ENCODE assay signal across 20 mouse cellular contexts in the genomic region with DNA sequence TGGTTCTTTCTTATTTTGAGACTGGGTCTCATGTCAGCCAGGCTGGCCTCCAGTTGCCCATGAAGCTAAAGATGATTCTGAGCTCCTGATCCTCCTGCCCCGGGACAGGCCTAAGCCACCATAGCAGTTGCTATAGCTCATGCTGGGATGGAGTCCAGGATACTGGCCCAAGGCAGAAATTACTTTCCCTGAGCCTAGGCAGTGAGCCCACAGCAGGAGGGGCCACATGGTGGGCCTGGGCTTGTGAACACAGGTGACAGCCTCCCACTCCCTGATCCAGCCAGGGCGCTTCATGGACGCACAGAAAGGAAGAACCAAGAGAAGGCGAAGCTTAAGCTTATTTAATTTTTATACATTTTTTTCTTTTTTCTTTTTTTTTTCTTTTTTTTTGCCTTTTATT. TPM values are rescaled to one million over a fixed set of nuclear protein-coding genes. Genes with fewer than 3 reads are reported as not detected.
DNase-seq lines count a peak whose midpoint lies in the region; ATAC-seq and TF ChIP-seq lines count a peak whose summit lies in the region.
"Had no signal": no experiment of that assay in that cellular context is flagged by ENCODE, and none has a peak within 500 bp of the region (broad histone marks: within the 10 kb centered on the region; RNA-seq: fewer than 3 reads in every experiment).

No protein-coding gene starts in this region.

- ATAC-seq in cerebellum, adult (ENCODE audit: insufficient number of reproducible peaks, low FRiP score, low TSS enrichment), result no peak
- no peak for ATAC-seq in forebrain, embryonic 15.5 days (replicated peaks)
- no peak for ATAC-seq in stomach, embryonic 15.5 days (ENCODE audit: insufficient read depth, low FRiP score, low read depth)
- ATAC-seq in stomach, postnatal 0 days (ENCODE audit: low FRiP score, low TSS enrichment), result no peak
- ATAC-seq: intestine, embryonic 15.5 days had no signal

- TF ChIP-seq CTCF in layer of hippocampus, adult 2 months (conservative IDR thresholded peaks at IDR 0.05), result no peak
- TF ChIP-seq CTCF in stomach, postnatal 0 days (IDR thresholded peaks at IDR 0.05; ENCODE audit: low read depth), result no peak

- no peaks in the 10 kb centered on the region for H3K27me3 ChIP-seq in forebrain, embryonic 15.5 days
- H3K27me3 ChIP-seq in forebrain, embryonic 10.5 days (ENCODE audit: poor library complexity, severe bottlenecking), result peaks cover 48% of the 10 kb centered on the region
- H3K27me3 ChIP-seq in stomach, embryonic 15.5 days (replicated peaks), result no peaks in the 10 kb centered on the region
- no peaks in the 10 kb centered on the region for H3K27me3 ChIP-seq in stomach, postnatal 0 days (ENCODE audit: control insufficient read depth, insufficient read depth, low read length)
- H3K27me3 ChIP-seq: intestine, embryonic 15.5 days; lung, embryonic 15.5 days; neural tube, embryonic 12.5 days had no signal

- TF ChIP-seq EP300 in stomach, postnatal 0 days (optimal IDR thresholded peaks at IDR 0.05), result no peak

- peak; percentile 54 to 72 for DNase-seq in cerebellum, postnatal 10 days
- DNase-seq in forebrain, embryonic 10.5 days (ENCODE audit: extremely low spot score, low spot score), result no peak
- no peak for DNase-seq in layer of hippocampus, adult 2 months (ENCODE audit: low spot score in 2 of 2)
- no peak for DNase-seq in layer of hippocampus, adult 9-10 months (ENCODE audit: low spot score)
- DNase-seq in stomach, postnatal 0 days (ENCODE audit: low spot score), result no peak
- DNase-seq: adrenal gland, adult 8-10 months; gastrocnemius, postnatal 14 days had no signal

- 0 out of 2 replicates have a peak overlapping the region, but pooled peaks have one; percentile 14 for H3K27ac ChIP-seq in forebrain, embryonic 15.5 days (replicated peaks)
- no peak overlapping the region for H3K27ac ChIP-seq in forebrain, embryonic 10.5 days
- H3K27ac ChIP-seq in layer of hippocampus, adult 2 months, result peak overlapping the region; percentile 14; the same call in 1 of the 2 replicates
- 0 out of 2 replicates have a peak overlapping the region, but pooled peaks have one; percentile 4 for H3K27ac ChIP-seq in stomach, embryonic 15.5 days
- H3K27ac ChIP-seq in stomach, postnatal 0 days (replicated peaks), result no peak overlapping the region
- H3K27ac ChIP-seq: intestine, embryonic 15.5 days; left cerebral cortex, adult 2 months; liver, embryonic 15.5 days; lung, embryonic 15.5 days; neural tube, embryonic 12.5 days had no signal

- H3K4me2 ChIP-seq in forebrain, embryonic 15.5 days (replicated peaks), result no peak overlapping the region
- no peak overlapping the region for H3K4me2 ChIP-seq in stomach, embryonic 15.5 days
- H3K4me2 ChIP-seq in stomach, postnatal 0 days (replicated peaks; ENCODE audit: low read depth), result no peak overlapping the region
- H3K4me2 ChIP-seq: forebrain, embryonic 12.5 days; heart, embryonic 11.5 days; intestine, embryonic 15.5 days; liver, embryonic 15.5 days; lung, embryonic 15.5 days; neural tube, embryonic 12.5 days had no signal

- peaks cover 33% of the 10 kb centered on the region for H3K4me1 ChIP-seq in forebrain, embryonic 15.5 days
- H3K4me1 ChIP-seq in forebrain, embryonic 10.5 days, result peaks cover 54% of the 10 kb centered on the region
- H3K4me1 ChIP-seq in stomach, embryonic 15.5 days, result peaks cover 16% of the 10 kb centered on the region
- peaks cover 3% of the 10 kb centered on the region; the same call in 1 of the 2 replicates for H3K4me1 ChIP-seq in stomach, postnatal 0 days (replicated peaks; ENCODE audit: control insufficient read depth, insufficient read depth)

- no peak overlapping the region for H3K4me3 ChIP-seq in forebrain, embryonic 15.5 days
- H3K4me3 ChIP-seq in forebrain, embryonic 10.5 days, result no peak overlapping the region
- no peak overlapping the region for H3K4me3 ChIP-seq in layer of hippocampus, adult 2 months
- H3K4me3 ChIP-seq in stomach, embryonic 15.5 days (replicated peaks), result no peak overlapping the region
- H3K4me3 ChIP-seq in stomach, postnatal 0 days (ENCODE audit: low read depth, low read length), result no peak overlapping the region
- H3K4me3 ChIP-seq: forebrain, embryonic 12.5 days; intestine, embryonic 15.5 days; left cerebral cortex, adult 2 months; liver, embryonic 15.5 days; lung, embryonic 15.5 days; neural tube, embryonic 12.5 days had no signal

- 78% methylated on average over 4 of the region's 4 CpGs for WGBS in forebrain, embryonic 15.5 days
- 85% methylated on average over 4 of the region's 4 CpGs for WGBS in forebrain, embryonic 10.5 days
- 89% methylated on average over 4 of the region's 4 CpGs for WGBS in stomach, embryonic 15.5 days
- 88% methylated on average over 4 of the region's 4 CpGs for WGBS in stomach, postnatal 0 days

- H3K36me3 ChIP-seq in forebrain, embryonic 15.5 days, result peaks cover 7% of the 10 kb centered on the region; the same call in 1 of the 2 replicates
- H3K36me3 ChIP-seq in forebrain, embryonic 10.5 days (replicated peaks), result peaks cover 13% of the 10 kb centered on the region
- H3K36me3 ChIP-seq in stomach, embryonic 15.5 days, result peaks cover 10% of the 10 kb centered on the region; the same call in 1 of the 2 replicates
- peaks cover 19% of the 10 kb centered on the region; the same call in 1 of the 2 replicates for H3K36me3 ChIP-seq in stomach, postnatal 0 days (ENCODE audit: control insufficient read depth, insufficient read depth, low read length)

- 0 out of 2 replicates have a peak overlapping the region, but pooled peaks have one; percentile 21 for H3K9ac ChIP-seq in forebrain, embryonic 15.5 days (replicated peaks)
- H3K9ac ChIP-seq in stomach, embryonic 15.5 days, result no peak overlapping the region
- no peak overlapping the region for H3K9ac ChIP-seq in stomach, postnatal 0 days (ENCODE audit: low read length)
- H3K9ac ChIP-seq: forebrain, embryonic 12.5 days; intestine, embryonic 15.5 days; liver, embryonic 15.5 days; lung, embryonic 15.5 days; neural tube, embryonic 12.5 days had no signal

- no peaks in the 10 kb centered on the region for H3K9me3 ChIP-seq in forebrain, embryonic 15.5 days
- H3K9me3 ChIP-seq in forebrain, embryonic 10.5 days, result no peaks in the 10 kb centered on the region
- H3K9me3 ChIP-seq in stomach, embryonic 15.5 days, result no peaks in the 10 kb centered on the region
- no peaks in the 10 kb centered on the region for H3K9me3 ChIP-seq in stomach, postnatal 0 days (ENCODE audit: control insufficient read depth, low read length)
- H3K9me3 ChIP-seq: forebrain, embryonic 12.5 days; intestine, embryonic 15.5 days; liver, embryonic 15.5 days; lung, embryonic 15.5 days; neural tube, embryonic 12.5 days had no signal

RNA-seq across cellular contexts. Expression of a gene that starts 3.0 kb away (rescaled TPM):
- polyA plus RNA-seq in forebrain, embryonic 15.5 days (2015; fragmentation: Nextera tagmentation; extraction: Ambion mirVana), result 1.2 and 1.8 TPM in 2 replicates
- 1.6 and 1.9 TPM in 2 replicates for polyA plus RNA-seq in forebrain, embryonic 10.5 days (2016; fragmentation: Nextera tagmentation; extraction: Ambion mirVana)
- total RNA-seq in layer of hippocampus, adult 2 months (2021), result 1 to 10 TPM; 1.9 to 2.1 TPM
- polyA plus RNA-seq in stomach, embryonic 15.5 days (2015; fragmentation: Nextera tagmentation; extraction: Ambion mirVana), result 59.5 and 77.5 TPM in 2 replicates
- 205 and 239 TPM in 2 replicates for polyA plus RNA-seq in stomach, postnatal 0 days (2015; fragmentation: Nextera tagmentation; extraction: Ambion mirVana)

RNA-seq across cellular contexts. Expression of a gene that starts 7.1 kb away (rescaled TPM):
- 2.9 and 3.1 TPM in 2 replicates for polyA plus RNA-seq in forebrain, embryonic 15.5 days (2015; fragmentation: Nextera tagmentation; extraction: Ambion mirVana)
- polyA plus RNA-seq in forebrain, embryonic 10.5 days (2016; fragmentation: Nextera tagmentation; extraction: Ambion mirVana), result 0.78 and 1.4 TPM in 2 replicates
- total RNA-seq in layer of hippocampus, adult 2 months (2021), result 1 to 10 TPM; 5.5 to 8.1 TPM
- 0.41 and 1.4 TPM in 2 replicates for polyA plus RNA-seq in stomach, embryonic 15.5 days (2015; fragmentation: Nextera tagmentation; extraction: Ambion mirVana)
- polyA plus RNA-seq in stomach, postnatal 0 days (2015; fragmentation: Nextera tagmentation; extraction: Ambion mirVana), result 0.29 and 0.36 TPM in 2 replicates
- total RNA-seq: hematopoietic stem cell, adult 5-6 weeks; megakaryocyte-erythroid progenitor cell, adult 5-6 weeks had no signal
- polyA plus RNA-seq: embryonic facial prominence, embryonic 11.5 days; liver, embryonic 15.5 days had no signal

RNA-seq across cellular contexts. Expression of a gene that starts 11.6 kb away (rescaled TPM):
- polyA plus RNA-seq in forebrain, embryonic 15.5 days (2015; fragmentation: Nextera tagmentation; extraction: Ambion mirVana), result 5.4 and 6.6 TPM in 2 replicates
- polyA plus RNA-seq in forebrain, embryonic 10.5 days (2016; fragmentation: Nextera tagmentation; extraction: Ambion mirVana), result 2.6 and 3.1 TPM in 2 replicates
- 1 to 10 TPM; 4.4 to 6.1 TPM for total RNA-seq in layer of hippocampus, adult 2 months (2021)
- 2.9 and 3.3 TPM in 2 replicates for polyA plus RNA-seq in stomach, embryonic 15.5 days (2015; fragmentation: Nextera tagmentation; extraction: Ambion mirVana)
- polyA plus RNA-seq in stomach, postnatal 0 days (2015; fragmentation: Nextera tagmentation; extraction: Ambion mirVana), result 1.1 and 1.4 TPM in 2 replicates

RNA-seq across cellular contexts. Expression of a gene that starts 11.6 kb away (rescaled TPM):
- 88.2 and 89.0 TPM in 2 replicates for polyA plus RNA-seq in forebrain, embryonic 15.5 days (2015; fragmentation: Nextera tagmentation; extraction: Ambion mirVana)
- 96.8 and 97.9 TPM in 2 replicates for polyA plus RNA-seq in forebrain, embryonic 10.5 days (2016; fragmentation: Nextera tagmentation; extraction: Ambion mirVana)
- 10 to 100 TPM; 75.9 to 79.7 TPM for total RNA-seq in layer of hippocampus, adult 2 months (2021)
- polyA plus RNA-seq in stomach, embryonic 15.5 days (2015; fragmentation: Nextera tagmentation; extraction: Ambion mirVana), result 78.9 and 80.4 TPM in 2 replicates
- 59.4 and 63.0 TPM in 2 replicates for polyA plus RNA-seq in stomach, postnatal 0 days (2015; fragmentation: Nextera tagmentation; extraction: Ambion mirVana)

RNA-seq across cellular contexts. Expression of a gene that starts 17.5 kb away (rescaled TPM):
- 133 and 135 TPM in 2 replicates for polyA plus RNA-seq in forebrain, embryonic 15.5 days (2015; fragmentation: Nextera tagmentation; extraction: Ambion mirVana)
- polyA plus RNA-seq in forebrain, embryonic 10.5 days (2016; fragmentation: Nextera tagmentation; extraction: Ambion mirVana), result 135 and 139 TPM in 2 replicates
- total RNA-seq in layer of hippocampus, adult 2 months (2021), result 10 to 100 TPM; 70.1 to 72.0 TPM
- 88.5 and 90.5 TPM in 2 replicates for polyA plus RNA-seq in stomach, embryonic 15.5 days (2015; fragmentation: Nextera tagmentation; extraction: Ambion mirVana)
- 51.4 and 51.6 TPM in 2 replicates for polyA plus RNA-seq in stomach, postnatal 0 days (2015; fragmentation: Nextera tagmentation; extraction: Ambion mirVana)

Comparison
In these comparisons a context has a peak if more than half of its experiments do, and no peak if none do; other contexts are left out.
1. H3K27ac ChIP-seq: peak in forebrain, embryonic 15.5 days (single experiment), layer of hippocampus, adult 2 months (single experiment) and stomach, embryonic 15.5 days (single experiment); none in forebrain, embryonic 10.5 days (single experiment) and stomach, postnatal 0 days (single experiment).
2. DNase-seq: peak in cerebellum, postnatal 10 days (2 of 2); none in forebrain, embryonic 10.5 days (single experiment), layer of hippocampus, adult 2 months (0 of 2), layer of hippocampus, adult 9-10 months (single experiment) and stomach, postnatal 0 days (single experiment).
3. RNA of a gene that starts 3.0 kb away (polyA plus RNA-seq): 205 to 239 TPM in stomach, postnatal 0 days and 59.5 to 77.5 TPM in stomach, embryonic 15.5 days; 1.6 to 1.9 TPM in forebrain, embryonic 10.5 days and 1.2 to 1.8 TPM in forebrain, embryonic 15.5 days; every median in the first group is over 10 times any median in the second.